Mouse (Mus musculus) lung, embryonic 15.5 days (tissue): ENCODE measurements around the gene Olfr30. TPM values are rescaled to one million over a fixed set of nuclear protein-coding genes. Genes with fewer than 3 reads are reported as not detected.
"Not testable (repeated sequence)": the region's sequence is repeated elsewhere in the genome, so short reads cannot be mapped to it uniquely, and the experiment has no call there.

ENCODE experiments used
- ATAC-seq: fragments of 200-750 bp; cut with Nextera tagmentation; 2 replicates; pipeline ENCODE4 v1.8.0; 2017; ENCODE audit warnings: moderate number of reproducible peaks, borderline replicate concordance; ENCODE audit not compliant: low FRiP score, low TSS enrichment; ENCODE audit errors: extremely low read depth
- H3K27ac ChIP-seq: fragments of 300-500 bp; sonication (generic); 2 replicates; pipeline ENCODE4 v1.5.1; 2015; ENCODE audit warnings: moderate library complexity, mild to moderate bottlenecking, inconsistent platforms
- H3K27me3 ChIP-seq: fragments of 300-500 bp; sonication (generic); 2 replicates; pipeline ENCODE4 v1.6.1; 2015; ENCODE audit warnings: inconsistent platforms
- H3K36me3 ChIP-seq: fragments of 300-500 bp; sonication (generic); 2 replicates; pipeline ENCODE4 v1.6.1; 2015; ENCODE audit warnings: inconsistent platforms
- H3K4me1 ChIP-seq: fragments of 300-500 bp; sonication (generic); 2 replicates; pipeline ENCODE4 v1.6.1; 2015; ENCODE audit warnings: inconsistent platforms
- H3K4me2 ChIP-seq: fragments of 300-500 bp; sonication (generic); 2 replicates; pipeline ENCODE4 v1.6.1; 2015; ENCODE audit warnings: inconsistent platforms, mild to moderate bottlenecking, moderate library complexity
- H3K4me3 ChIP-seq: fragments of 300-500 bp; sonication (generic); 2 replicates; pipeline ENCODE4 v1.5.1; 2015; ENCODE audit warnings: mild to moderate bottlenecking, inconsistent platforms
- H3K9ac ChIP-seq: fragments of 300-500 bp; sonication (generic); 2 replicates; pipeline ENCODE4 v1.6.1; 2015; ENCODE audit warnings: inconsistent platforms
- H3K9me3 ChIP-seq: fragments of 300-500 bp; sonication (generic); 2 replicates; pipeline ENCODE4 v1.6.1; 2016; ENCODE audit warnings: inconsistent platforms
- WGBS: fragments of 180-500 bp; shearing (Covaris S2); methylation state at CpG from one replicate; pipeline ENCODE4 v1.1.7; 2015; 5-methylcytosine and 5-hydroxymethylcytosine counted together
- polyA plus RNA-seq: library from polyadenylated mRNA; unstranded; fragments of >200 nt; fragmentation: Nextera tagmentation; extraction: Ambion mirVana; gene quantifications from 2 replicates; pipeline ENCODE4 v1.2.1, GENCODE M21; 2015

The Olfr30 gene
- not detected in 2 replicates for polyA plus RNA-seq

DNA sequence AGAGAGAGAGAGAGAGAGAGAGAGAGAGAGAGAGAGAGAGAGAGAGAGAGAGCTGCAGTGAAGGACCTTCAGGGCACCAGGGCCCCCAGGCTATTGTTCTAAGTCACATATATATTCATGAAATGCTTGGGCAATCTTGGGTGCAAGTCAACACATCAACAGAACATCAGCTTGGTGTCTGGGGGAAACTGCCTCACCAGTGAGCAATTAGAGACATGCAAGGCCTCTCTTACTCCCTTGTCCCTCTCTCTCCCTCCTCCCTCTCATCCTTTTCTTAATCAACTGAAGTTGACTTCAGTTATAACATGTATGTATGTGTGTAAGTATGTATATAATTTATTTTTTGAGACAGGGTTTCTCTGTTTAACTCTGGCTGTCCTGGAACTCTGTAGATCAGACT lies at the start of gene Olfr30:
Olfr30 (minus strand) TSS at position 101 of the 400 bp plus-strand sequence.
- Histone ChIP-seq H3K4me2 (no peak within 1 kb of the TSS), H3K4me1 (no peaks in the 10 kb centered on the region), H3K36me3 (no peaks in the 10 kb centered on the region), H3K9me3 (no peaks in the 10 kb centered on the region), H3K9ac (no peak within 1 kb of the TSS), H3K27me3 (no peaks in the 10 kb centered on the region), H3K27ac (no peak within 1 kb of the TSS), H3K4me3 (no peak within 1 kb of the TSS)
- ATAC-seq: no peak

DNA sequence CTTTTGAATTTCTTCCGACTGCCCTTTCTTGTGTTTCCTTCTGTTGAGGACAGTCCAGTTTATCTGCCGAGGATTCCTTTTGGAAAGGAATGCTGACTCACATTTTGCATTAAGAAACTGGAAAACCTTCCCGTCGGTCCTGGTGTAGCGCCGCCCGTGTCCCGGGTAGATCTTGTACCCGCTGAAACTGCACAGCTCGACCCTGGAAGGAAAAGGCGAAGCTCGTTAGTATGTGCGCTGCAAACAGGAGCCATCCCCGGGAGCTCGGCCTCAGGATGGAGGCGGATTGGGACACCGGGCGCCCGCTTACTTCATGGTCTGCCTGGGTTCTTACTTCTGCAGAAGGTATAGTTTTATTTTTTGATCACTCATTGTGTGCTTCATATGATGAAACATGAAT lies 47.0 kb upstream of the Olfr30 start:
- not testable (repeated sequence) for H3K9me3 ChIP-seq, H3K4me1 ChIP-seq, H3K27me3 ChIP-seq, ATAC-seq, H3K36me3 ChIP-seq, H3K4me2 ChIP-seq, H3K27ac ChIP-seq, H3K4me3 ChIP-seq, H3K9ac ChIP-seq
- WGBS: 79% methylated on average over 19 of the region's 19 CpGs

DNA sequence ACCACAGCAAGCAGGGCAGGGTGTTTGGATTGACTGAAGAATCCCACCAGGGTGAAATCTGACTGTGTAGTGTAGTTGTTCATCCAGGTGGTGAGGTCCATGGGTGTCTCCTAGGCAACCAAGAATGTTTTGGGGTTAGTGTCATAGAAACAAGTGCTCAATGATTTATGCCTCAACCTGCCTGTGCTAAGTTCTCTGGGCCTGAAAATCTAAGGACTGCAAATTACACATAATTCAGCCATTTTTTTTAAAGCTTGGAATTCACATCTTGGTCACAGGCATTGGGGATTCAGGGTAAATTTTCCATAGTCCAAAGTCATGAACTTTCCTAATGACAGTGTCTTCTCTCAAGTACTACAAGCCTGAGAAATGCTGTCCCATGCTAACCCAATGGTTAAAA lies 40.4 kb upstream of the Olfr30 start, which contains the start of gene Olfr331:
Olfr331 (minus strand) TSS at position 101 of the 400 bp plus-strand sequence.
- H3K4me3 ChIP-seq, H3K9me3 ChIP-seq, H3K27ac ChIP-seq, H3K4me2 ChIP-seq, H3K36me3 ChIP-seq, H3K4me1 ChIP-seq, H3K9ac ChIP-seq, H3K27me3 ChIP-seq, ATAC-seq: not testable (repeated sequence)

- WGBS: 28% methylated on average over 3 of the region's 3 CpGs
- no peak overlapping the region for H3K9ac ChIP-seq
- no peaks in the 10 kb centered on the region for H3K36me3 ChIP-seq
- H3K4me1 ChIP-seq: no peaks in the 10 kb centered on the region
- H3K27ac ChIP-seq: no peak overlapping the region
- H3K4me3 ChIP-seq: no peak overlapping the region
- no peak overlapping the region for H3K4me2 ChIP-seq
- H3K9me3 ChIP-seq: no peaks in the 10 kb centered on the region
- H3K27me3 ChIP-seq: no peaks in the 10 kb centered on the region
- no peak for ATAC-seq
These were observed 37.2 kb upstream of the Olfr30 start for GRCm38 (mm10) chr11:58499290-58499689.

GRCm38 (mm10) chr11:58498761-58499160 lies 36.7 kb upstream of the Olfr30 start:
- no peak for ATAC-seq
- H3K27me3 ChIP-seq: no peaks in the 10 kb centered on the region
- no peaks in the 10 kb centered on the region for H3K4me1 ChIP-seq
- H3K9me3 ChIP-seq: no peaks in the 10 kb centered on the region
- H3K4me2 ChIP-seq: no peak overlapping the region
- 78% methylated on average over 9 of the region's 9 CpGs for WGBS
- H3K36me3 ChIP-seq: no peaks in the 10 kb centered on the region
- H3K4me3 ChIP-seq: no peak overlapping the region
- no peak overlapping the region for H3K9ac ChIP-seq
- no peak overlapping the region for H3K27ac ChIP-seq

- no peaks in the 10 kb centered on the region for H3K9me3 ChIP-seq
- H3K4me2 ChIP-seq: no peak within 1 kb of the TSS
- no peak within 1 kb of the TSS for H3K4me3 ChIP-seq
- no peaks in the 10 kb centered on the region for H3K36me3 ChIP-seq
- ATAC-seq: no peak
- no peaks in the 10 kb centered on the region for H3K27me3 ChIP-seq
- no peak within 1 kb of the TSS for H3K27ac ChIP-seq
- H3K4me1 ChIP-seq: no peaks in the 10 kb centered on the region
- 66% methylated on average over 2 of the region's 2 CpGs for WGBS
- H3K9ac ChIP-seq: no peak within 1 kb of the TSS
These were observed 30.4 kb upstream of the Olfr30 start, which contains the start of gene Olfr332 for GRCm38 (mm10) chr11:58492455-58492854. Gene Olfr332 (minus strand): TSS chr11:58492555.

GRCm38 (mm10) chr11:58453592-58453991 lies 8.5 kb downstream of the Olfr30 start:
- ATAC-seq: no peak
- WGBS: 33% methylated on average over 4 of the region's 4 CpGs
- H3K36me3 ChIP-seq: no peaks in the 10 kb centered on the region
- H3K9ac ChIP-seq: no peak overlapping the region
- H3K27ac ChIP-seq: no peak overlapping the region
- no peak overlapping the region for H3K4me2 ChIP-seq
- H3K4me3 ChIP-seq: no peak overlapping the region
- no peaks in the 10 kb centered on the region for H3K9me3 ChIP-seq
- H3K27me3 ChIP-seq: no peaks in the 10 kb centered on the region
- H3K4me1 ChIP-seq: no peaks in the 10 kb centered on the region

GRCm38 (mm10) chr11:58452759-58453158 lies 9.3 kb downstream of the Olfr30 start, which contains the start of gene Lypd9:
Gene Lypd9 (minus strand): TSS chr11:58452923.
- H3K36me3 ChIP-seq: no peaks in the 10 kb centered on the region
- no peak for ATAC-seq
- no peaks in the 10 kb centered on the region for H3K4me1 ChIP-seq
- WGBS: 95% methylated on average over 9 of the region's 9 CpGs
- H3K9ac ChIP-seq: no peak within 1 kb of the TSS
- H3K4me2 ChIP-seq: no peak within 1 kb of the TSS
- H3K9me3 ChIP-seq: no peaks in the 10 kb centered on the region
- H3K4me3 ChIP-seq: no peak within 1 kb of the TSS
- no peaks in the 10 kb centered on the region for H3K27me3 ChIP-seq
- H3K27ac ChIP-seq: no peak within 1 kb of the TSS

DNA sequence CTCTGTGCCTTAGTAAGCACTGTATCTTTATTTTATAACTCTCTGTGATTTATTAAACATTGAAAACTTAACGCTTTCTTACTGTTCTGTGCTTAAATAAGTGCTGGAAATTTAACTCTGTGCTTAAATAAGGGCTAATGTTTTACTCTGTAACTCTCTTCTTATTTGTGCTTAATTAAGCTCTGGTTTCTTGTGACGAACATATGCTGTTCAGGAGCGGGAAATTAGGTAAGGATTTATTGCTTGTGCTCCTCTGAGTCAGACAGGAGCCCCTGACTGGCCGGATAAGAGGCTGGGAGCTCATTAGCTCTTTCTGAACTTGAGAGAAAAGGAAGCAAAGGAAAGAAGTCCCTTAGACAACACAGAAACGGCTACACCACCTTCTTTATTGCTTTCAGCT lies 24.2 kb downstream of the Olfr30 start:
- Histone ChIP-seq H3K9me3 (no peaks in the 10 kb centered on the region), H3K9ac (no peak overlapping the region), H3K4me1 (no peaks in the 10 kb centered on the region), H3K4me2 (no peak overlapping the region), H3K27me3 (no peaks in the 10 kb centered on the region), H3K27ac (no peak overlapping the region), H3K4me3 (no peak overlapping the region), H3K36me3 (no peaks in the 10 kb centered on the region)
- 37% methylated on average over 5 of the region's 5 CpGs for WGBS
- ATAC-seq: no peak

DNA sequence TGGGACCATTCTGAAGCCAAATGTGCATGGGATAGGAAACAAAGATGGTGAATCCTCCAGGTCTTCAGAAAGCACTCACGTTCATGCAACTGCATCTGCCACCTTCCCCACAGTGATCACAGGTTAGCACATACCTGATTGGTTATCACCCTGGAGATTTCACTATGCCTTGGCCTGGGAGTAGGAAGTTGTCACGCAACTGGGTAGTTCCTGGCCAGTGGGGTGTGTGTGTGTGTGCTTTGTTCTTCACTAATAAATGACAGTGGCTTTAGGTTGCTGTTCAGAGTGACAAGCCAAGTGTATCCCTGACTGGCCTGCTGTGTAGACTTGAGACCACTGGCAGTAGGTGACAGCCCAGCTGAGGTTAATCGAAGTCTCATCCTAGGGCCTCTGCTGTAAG lies 29.8 kb downstream of the Olfr30 start, which contains the start of gene Gm12253:
Gm12253 (plus strand) TSS at position 301 of the 400 bp plus-strand sequence.
- 83% methylated on average over 3 of the region's 3 CpGs for WGBS
- Histone ChIP-seq H3K9ac (no peak within 1 kb of the TSS), H3K27me3 (no peaks in the 10 kb centered on the region), H3K9me3 (no peaks in the 10 kb centered on the region), H3K4me3 (no peak within 1 kb of the TSS), H3K36me3 (no peaks in the 10 kb centered on the region), H3K27ac (no peak within 1 kb of the TSS), H3K4me2 (no peak within 1 kb of the TSS), H3K4me1 (no peaks in the 10 kb centered on the region)
- no peak for ATAC-seq

DNA sequence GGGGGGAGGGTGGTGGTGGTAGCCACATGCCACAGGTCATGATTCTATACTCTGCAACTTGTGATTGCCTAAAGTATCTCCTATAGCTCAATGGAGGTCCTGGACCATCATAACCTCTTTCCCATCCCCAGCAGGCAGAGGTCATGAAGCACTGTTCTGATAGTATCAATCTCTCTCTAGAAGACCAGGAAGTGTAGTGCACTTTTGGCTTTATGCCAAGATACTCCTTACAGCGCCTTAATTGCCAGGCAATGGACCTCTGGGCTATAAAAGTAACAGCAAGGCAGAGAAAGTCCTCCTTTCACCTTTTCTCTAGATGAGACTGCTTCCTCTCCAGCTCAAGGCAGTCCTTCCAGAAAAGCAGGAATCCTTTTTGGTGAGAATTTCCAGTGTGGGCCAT lies 41.3 kb downstream of the Olfr30 start, which contains the start of gene 1810065E05Rik:
1810065E05Rik (plus strand) TSS at position 297 of the 400 bp plus-strand sequence.
- ATAC-seq: no peak
- Histone ChIP-seq H3K4me2 (no peak within 1 kb of the TSS), H3K36me3 (no peaks in the 10 kb centered on the region), H3K4me3 (no peak within 1 kb of the TSS), H3K9ac (no peak within 1 kb of the TSS), H3K27ac (no peak within 1 kb of the TSS), H3K4me1 (no peaks in the 10 kb centered on the region), H3K27me3 (no peaks in the 10 kb centered on the region), H3K9me3 (no peaks in the 10 kb centered on the region)
- 19% methylated on average over 1 of the region's 1 CpGs for WGBS

GRCm38 (mm10) chr11:58418336-58418735 lies 43.7 kb downstream of the Olfr30 start:
- no peak for ATAC-seq
- Histone ChIP-seq H3K27me3 (no peaks in the 10 kb centered on the region), H3K9ac (no peak overlapping the region), H3K36me3 (no peaks in the 10 kb centered on the region), H3K4me3 (no peak overlapping the region), H3K9me3 (no peaks in the 10 kb centered on the region), H3K4me2 (no peak overlapping the region), H3K4me1 (no peaks in the 10 kb centered on the region), H3K27ac (no peak overlapping the region)
- 48% methylated on average over 3 of the region's 3 CpGs for WGBS

- H3K27ac ChIP-seq: no peak overlapping the region
- H3K36me3 ChIP-seq: no peaks in the 10 kb centered on the region
- H3K9me3 ChIP-seq: no peaks in the 10 kb centered on the region
- H3K4me2 ChIP-seq: no peak overlapping the region
- no peaks in the 10 kb centered on the region for H3K27me3 ChIP-seq
- 61% methylated on average over 3 of the region's 3 CpGs for WGBS
- H3K4me3 ChIP-seq: no peak overlapping the region
- H3K4me1 ChIP-seq: no peaks in the 10 kb centered on the region
- H3K9ac ChIP-seq: no peak overlapping the region
- ATAC-seq: no peak
These were observed 54.0 kb downstream of the Olfr30 start for GRCm38 (mm10) chr11:58408066-58408465.
